Mouse (Mus musculus) testis, adult 2 months (tissue): ENCODE measurements around the gene Alg6.

Experiments used
- CTCF ChIP-seq: fragments of 200-500 bp; IDR thresholded peaks from 2 replicates; pipeline ENCODE4 v1.5.1; 2012; ENCODE audit warnings: low read depth, mild to moderate bottlenecking, inconsistent platforms, low read length, moderate library complexity; ENCODE audit not compliant: control insufficient read depth, insufficient read depth, insufficient replicate concordance
- POLR2A ChIP-seq: fragments of 200-500 bp; IDR thresholded peaks from 2 replicates; pipeline ENCODE4 v1.6.1; 2012; ENCODE audit warnings: low read depth, mild to moderate bottlenecking, inconsistent platforms, low read length, moderate library complexity; ENCODE audit not compliant: control insufficient read depth

GRCm38 (mm10) chr4:99686308-99686707 is 29.2 kb upstream of the Alg6 start:
- TF ChIP-seq CTCF (no peak), POLR2A (no peak)
